Mouse (Mus musculus): Measurements from ENCODE around the gene Pip5kl1. TPM values are rescaled to one million over a fixed set of nuclear protein-coding genes. Genes with fewer than 3 reads are reported as not detected.

Pip5kl1 gene
- polyA plus RNA-seq, 2 experiments, result 0.43 to 1.9 TPM

DNA sequence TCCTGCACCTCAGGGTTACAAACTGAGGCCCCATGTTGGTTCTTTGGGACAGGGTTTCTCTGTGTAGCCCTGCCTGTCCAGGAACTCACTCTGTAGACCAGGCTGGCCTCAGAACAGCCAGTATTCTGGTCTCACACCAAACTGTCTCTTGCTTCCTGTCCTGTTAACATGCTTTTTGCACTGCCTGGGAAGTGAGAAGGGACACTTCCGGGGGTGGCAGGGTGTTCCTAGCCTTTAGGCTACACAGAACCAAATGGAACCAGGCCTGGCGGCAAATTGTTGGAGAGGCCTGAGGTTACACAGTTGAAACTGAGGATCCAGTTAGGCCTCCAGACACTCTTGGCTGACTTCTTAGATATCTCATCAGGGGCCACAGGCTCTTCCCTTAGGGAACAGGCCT lies 41.4 kb upstream of the Pip5kl1 start:
- no peaks in the 10 kb centered on the region for H3K9me3 ChIP-seq (ENCODE audit: control insufficient read depth, low read length)
- no peaks in the 10 kb centered on the region for H3K36me3 ChIP-seq (ENCODE audit: control insufficient read depth, insufficient read depth, low read length)
- no peak overlapping the region for H3K4me2 ChIP-seq (replicated peaks; ENCODE audit: low read depth, low read length, severe bottlenecking)
- WGBS, result 79% methylated on average over 2 of the region's 2 CpGs
- no peak overlapping the region for H3K9ac ChIP-seq (ENCODE audit: low read depth, low read length, severe bottlenecking)
- no peak overlapping the region for H3K4me3 ChIP-seq (replicated peaks; ENCODE audit: low read length)
- no peak for TF ChIP-seq POLR2A (IDR thresholded peaks at IDR 0.05; ENCODE audit: borderline replicate concordance, extremely low read depth, insufficient read depth, insufficient read length)
- DNase-seq (ENCODE audit: low spot score), result no peak
- no peak overlapping the region for H3K27ac ChIP-seq (replicated peaks; ENCODE audit: low read depth, low read length)
- ATAC-seq (ENCODE audit: low FRiP score, low read depth), result no peak
- H3K27me3 ChIP-seq (ENCODE audit: control insufficient read depth, insufficient read depth, low read length), result no peaks in the 10 kb centered on the region
- peaks cover 24% of the 10 kb centered on the region for H3K4me1 ChIP-seq (ENCODE audit: control insufficient read depth, insufficient read depth, low read length)

DNA sequence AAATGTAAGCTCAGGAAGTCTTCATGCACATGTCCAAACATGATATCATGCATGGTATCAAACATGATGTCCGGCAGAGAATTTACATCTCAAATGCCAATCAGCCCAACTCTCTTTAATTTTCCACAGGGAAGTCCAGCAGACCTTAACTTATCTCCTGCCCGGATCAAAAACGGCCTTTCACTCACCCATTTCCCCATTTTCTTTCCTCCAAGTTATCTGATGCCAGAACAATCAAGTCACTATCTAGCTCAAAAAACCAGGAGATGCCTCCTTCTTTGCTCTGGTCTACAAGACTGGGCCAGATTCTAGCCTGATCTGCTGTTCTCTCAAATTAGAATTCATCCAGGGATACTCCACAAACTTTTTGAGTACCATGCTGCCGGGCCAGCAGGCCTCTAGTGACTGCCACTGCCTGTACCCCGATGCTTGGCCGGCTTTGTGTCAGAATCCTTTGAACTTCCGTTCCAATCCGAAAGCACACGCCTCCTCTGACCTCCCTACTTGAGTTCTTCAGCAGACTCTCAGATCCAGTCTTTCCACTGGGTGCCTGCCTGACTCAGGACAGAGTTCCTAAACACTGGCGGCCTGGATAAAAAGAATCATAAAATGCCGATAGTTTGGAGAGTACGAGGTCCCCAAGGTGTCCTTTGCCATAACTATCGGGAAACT lies 40.4 kb upstream of the Pip5kl1 start:
- Histone ChIP-seq H3K9me3 (ENCODE audit: control insufficient read depth, low read length) (no peaks in the 10 kb centered on the region), H3K9ac (ENCODE audit: low read depth, low read length, severe bottlenecking) (peak overlapping the region; percentile 52), H3K27ac (replicated peaks; ENCODE audit: low read depth, low read length) (peak overlapping the region; percentile 84), H3K4me1 (ENCODE audit: control insufficient read depth, insufficient read depth, low read length) (peaks cover 33% of the 10 kb centered on the region), H3K27me3 (ENCODE audit: control insufficient read depth, insufficient read depth, low read length) (no peaks in the 10 kb centered on the region), H3K36me3 (ENCODE audit: control insufficient read depth, insufficient read depth, low read length) (no peaks in the 10 kb centered on the region), H3K4me3 (replicated peaks; ENCODE audit: low read length) (peak overlapping the region; percentile 96), H3K4me2 (replicated peaks; ENCODE audit: low read depth, low read length, severe bottlenecking) (peak overlapping the region; percentile 47)
- DNase-seq (ENCODE audit: low spot score), result peak; percentile 56
- WGBS, result 8% methylated on average over 13 of the region's 13 CpGs
- no peak for ATAC-seq (ENCODE audit: low FRiP score, low read depth)
- 0 out of 2 replicates have a peak, but pooled peaks have one; percentile 8 for TF ChIP-seq POLR2A (IDR thresholded peaks at IDR 0.05; ENCODE audit: borderline replicate concordance, extremely low read depth, insufficient read depth, insufficient read length)

DNA sequence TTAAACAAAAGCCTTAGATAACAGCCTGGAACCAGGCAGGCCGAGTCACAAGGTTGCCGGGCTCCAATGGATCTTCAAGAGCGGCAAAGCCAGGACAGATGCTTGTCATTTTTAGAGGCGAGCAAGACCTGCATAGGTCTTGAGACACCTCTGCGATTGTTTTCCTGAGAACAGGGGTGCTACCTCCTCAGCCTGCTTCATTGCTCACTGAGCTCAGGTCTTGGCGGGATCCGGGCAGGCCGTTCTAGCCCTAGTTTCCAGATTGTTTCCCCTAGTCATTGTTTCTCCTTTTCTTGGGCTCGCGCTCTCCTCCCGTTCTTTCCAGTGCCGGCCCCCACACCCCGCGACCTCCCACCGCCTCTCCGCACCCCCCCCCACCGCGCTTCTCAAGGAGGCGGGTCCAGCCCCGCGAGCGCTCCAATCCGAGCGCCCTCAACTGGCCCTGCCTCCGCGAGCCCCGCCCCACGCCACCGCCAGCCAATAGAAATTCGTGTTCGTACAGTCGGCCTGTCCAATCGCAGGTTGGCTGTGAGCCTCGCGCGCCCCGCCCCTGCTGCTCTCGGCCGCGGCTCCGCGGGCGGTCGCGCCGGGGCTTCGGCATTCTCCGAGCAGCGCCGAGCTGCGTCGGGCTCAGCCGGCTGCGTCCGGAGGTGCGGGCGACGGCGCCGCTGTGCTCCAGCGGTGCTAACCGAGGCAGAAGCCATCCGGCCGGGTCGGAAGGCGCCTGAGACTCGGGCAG lies 39.7 kb upstream of the Pip5kl1 start, which contains the start of gene Fam102a:
Gene Fam102a, plus strand, starts transcription at position 600 of the 739 bp plus-strand sequence.
- no peaks in the 10 kb centered on the region for H3K9me3 ChIP-seq (ENCODE audit: control insufficient read depth, low read length)
- ATAC-seq (ENCODE audit: low FRiP score, low read depth), result peak; percentile 97
- peak within 1 kb of the TSS; percentile 96 for H3K4me3 ChIP-seq (replicated peaks; ENCODE audit: low read length)
- H3K36me3 ChIP-seq (ENCODE audit: control insufficient read depth, insufficient read depth, low read length), result no peaks in the 10 kb centered on the region
- peak within 1 kb of the TSS; percentile 93 for H3K9ac ChIP-seq (ENCODE audit: low read depth, low read length, severe bottlenecking)
- H3K4me2 ChIP-seq (replicated peaks; ENCODE audit: low read depth, low read length, severe bottlenecking), result peak within 1 kb of the TSS; percentile 90
- peaks cover 38% of the 10 kb centered on the region for H3K4me1 ChIP-seq (ENCODE audit: control insufficient read depth, insufficient read depth, low read length)
- peak; percentile 97 for DNase-seq (ENCODE audit: low spot score)
- H3K27me3 ChIP-seq (ENCODE audit: control insufficient read depth, insufficient read depth, low read length), result no peaks in the 10 kb centered on the region
- peak within 1 kb of the TSS; percentile 96 for H3K27ac ChIP-seq (replicated peaks; ENCODE audit: low read depth, low read length)
- WGBS, result under 1% methylated on average over 62 of the region's 67 CpGs
- TF ChIP-seq POLR2A (IDR thresholded peaks at IDR 0.05; ENCODE audit: borderline replicate concordance, extremely low read depth, insufficient read depth, insufficient read length), result peak; percentile 91; the same call in 1 of the 2 replicates

DNA sequence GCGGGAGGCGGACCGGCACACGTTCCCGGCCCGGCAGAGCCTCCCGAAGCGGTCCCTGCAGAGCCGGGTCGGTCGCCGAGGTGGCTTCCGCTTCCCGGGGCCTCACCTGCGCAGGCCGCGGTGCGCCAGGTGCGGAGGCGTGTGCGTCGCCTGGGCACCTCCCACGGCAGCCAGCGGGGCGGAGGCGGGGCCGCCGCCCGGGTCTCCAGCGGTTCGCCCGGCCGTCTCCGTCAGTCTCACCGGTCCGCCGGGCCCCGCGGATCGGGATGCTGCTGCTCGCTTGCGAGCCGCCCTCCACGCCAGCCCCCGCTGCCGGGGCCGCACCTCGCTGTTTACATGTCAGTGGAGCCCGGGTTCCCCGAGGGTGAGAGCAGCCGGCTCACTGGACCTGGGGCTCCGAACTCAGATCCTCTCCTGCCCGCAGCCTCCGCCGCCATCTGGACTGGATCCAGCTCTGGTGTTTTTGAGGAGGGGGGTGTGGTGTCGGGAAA lies 39.1 kb upstream of the Pip5kl1 start:
- WGBS, result 0% methylated on average over 18 of the region's 56 CpGs
- TF ChIP-seq POLR2A (IDR thresholded peaks at IDR 0.05; ENCODE audit: borderline replicate concordance, extremely low read depth, insufficient read depth, insufficient read length), result no peak
- Histone ChIP-seq H3K9me3 (ENCODE audit: control insufficient read depth, low read length) (no peaks in the 10 kb centered on the region), H3K4me2 (replicated peaks; ENCODE audit: low read depth, low read length, severe bottlenecking) (peak overlapping the region; percentile 90), H3K36me3 (ENCODE audit: control insufficient read depth, insufficient read depth, low read length) (no peaks in the 10 kb centered on the region), H3K4me1 (ENCODE audit: control insufficient read depth, insufficient read depth, low read length) (peaks cover 38% of the 10 kb centered on the region), H3K27ac (replicated peaks; ENCODE audit: low read depth, low read length) (peak overlapping the region; percentile 96), H3K27me3 (ENCODE audit: control insufficient read depth, insufficient read depth, low read length) (no peaks in the 10 kb centered on the region), H3K4me3 (replicated peaks; ENCODE audit: low read length) (peak overlapping the region; percentile 96), H3K9ac (ENCODE audit: low read depth, low read length, severe bottlenecking) (peak overlapping the region; percentile 93)
- peak; percentile 45; the same call in 1 of the 2 replicates for ATAC-seq (ENCODE audit: low FRiP score, low read depth)
- DNase-seq (ENCODE audit: low spot score), result peak; percentile 28

DNA sequence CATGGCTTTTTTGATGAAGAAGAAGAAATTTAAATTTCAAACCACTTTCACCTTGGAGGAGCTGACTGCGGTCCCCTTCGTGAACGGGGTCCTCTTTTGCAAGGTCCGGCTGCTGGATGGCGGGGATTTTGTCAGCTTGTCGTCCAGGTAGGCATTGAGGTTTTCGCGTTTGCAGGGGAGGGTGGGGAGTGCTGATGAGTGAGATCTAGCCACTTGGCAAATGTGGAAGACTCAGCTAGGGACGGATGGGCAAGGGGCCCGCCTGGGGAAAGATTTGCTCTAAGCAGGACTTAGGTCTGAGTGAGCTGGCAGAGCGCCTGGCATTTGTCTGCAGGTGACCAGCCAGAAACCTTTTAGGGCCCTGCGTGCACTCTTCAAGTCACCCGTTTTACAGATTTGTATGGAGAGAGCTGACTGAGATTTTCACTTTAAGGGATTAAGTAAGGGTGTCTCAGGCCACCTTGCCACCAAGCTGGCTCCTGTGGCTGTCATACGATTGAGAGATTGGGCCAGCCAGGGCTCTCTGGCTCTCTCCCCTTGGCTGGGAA lies 38.4 kb upstream of the Pip5kl1 start:
- Histone ChIP-seq H3K4me3 (replicated peaks; ENCODE audit: low read length) (peak overlapping the region; percentile 96), H3K9ac (ENCODE audit: low read depth, low read length, severe bottlenecking) (peak overlapping the region; percentile 93), H3K4me2 (replicated peaks; ENCODE audit: low read depth, low read length, severe bottlenecking) (peak overlapping the region; percentile 90), H3K9me3 (ENCODE audit: control insufficient read depth, low read length) (no peaks in the 10 kb centered on the region), H3K4me1 (ENCODE audit: control insufficient read depth, insufficient read depth, low read length) (peaks cover 42% of the 10 kb centered on the region), H3K27me3 (ENCODE audit: control insufficient read depth, insufficient read depth, low read length) (no peaks in the 10 kb centered on the region), H3K36me3 (ENCODE audit: control insufficient read depth, insufficient read depth, low read length) (no peaks in the 10 kb centered on the region), H3K27ac (replicated peaks; ENCODE audit: low read depth, low read length) (peak overlapping the region; percentile 96)
- WGBS, result under 1% methylated on average over 14 of the region's 14 CpGs
- ATAC-seq (ENCODE audit: low FRiP score, low read depth) (no peak), DNase-seq (ENCODE audit: low spot score) (no peak)
- TF ChIP-seq POLR2A (IDR thresholded peaks at IDR 0.05; ENCODE audit: borderline replicate concordance, extremely low read depth, insufficient read depth, insufficient read length), result no peak
